26 mouse cellular contexts compared by ENCODE assay signal in genomic region chr6:134324001-134324400, GRCm38 (mm10).
DNase-seq lines count a peak whose midpoint lies in the region; ATAC-seq lines count a peak whose summit lies in the region.
"Had no signal": no experiment of that assay in that cellular context is flagged by ENCODE, and none has a peak within 500 bp of the region (broad histone marks: within the 10 kb centered on the region; RNA-seq: fewer than 3 reads in every experiment).

No protein-coding gene starts in this region.

- no peak overlapping the region for H3K27ac ChIP-seq in kidney, embryonic 16.5 days (ENCODE audit: low read length)
- H3K27ac ChIP-seq in liver, embryonic 13.5 days = no peak overlapping the region
- H3K27ac ChIP-seq: embryonic facial prominence, embryonic 10.5 days; embryonic facial prominence, embryonic 12.5 days; forebrain, embryonic 13.5 days; forebrain, embryonic 15.5 days had no signal

- H3K9ac ChIP-seq in kidney, embryonic 16.5 days (replicated peaks; ENCODE audit: low read length) = no peak overlapping the region
- no peak overlapping the region for H3K9ac ChIP-seq in liver, embryonic 13.5 days
- H3K9ac ChIP-seq: embryonic facial prominence, embryonic 12.5 days; forebrain, embryonic 13.5 days; forebrain, embryonic 15.5 days; forebrain, postnatal 0 days had no signal

- 61% methylated on average over 3 of the region's 3 CpGs for WGBS in kidney, embryonic 16.5 days
- WGBS in liver, embryonic 13.5 days (ENCODE audit: insufficient replicate concordance) = 12% methylated on average over 3 of the region's 3 CpGs

- H3K27me3 ChIP-seq in kidney, embryonic 16.5 days (ENCODE audit: insufficient read depth, low read length) = no peaks in the 10 kb centered on the region
- no peaks in the 10 kb centered on the region for H3K27me3 ChIP-seq in liver, embryonic 13.5 days
- H3K27me3 ChIP-seq: CH12.LX; embryonic facial prominence, embryonic 12.5 days; forebrain, embryonic 13.5 days; forebrain, embryonic 15.5 days; Patski had no signal

- no peak overlapping the region for H3K4me2 ChIP-seq in kidney, embryonic 16.5 days (replicated peaks; ENCODE audit: low read depth, low read length)
- no peak overlapping the region for H3K4me2 ChIP-seq in liver, embryonic 13.5 days
- H3K4me2 ChIP-seq: embryonic facial prominence, embryonic 12.5 days; forebrain, embryonic 13.5 days; forebrain, embryonic 15.5 days had no signal

- H3K4me1 ChIP-seq in kidney, embryonic 16.5 days (ENCODE audit: insufficient read depth, low read length) = no peaks in the 10 kb centered on the region
- H3K4me1 ChIP-seq in liver, embryonic 13.5 days (replicated peaks) = no peaks in the 10 kb centered on the region
- H3K4me1 ChIP-seq: embryonic facial prominence, embryonic 10.5 days; embryonic facial prominence, embryonic 12.5 days; forebrain, embryonic 13.5 days; forebrain, embryonic 15.5 days had no signal

- ATAC-seq in kidney, embryonic 16.5 days (ENCODE audit: low FRiP score, low TSS enrichment) = 0 out of 2 replicates have a peak, but pooled peaks have one; percentile 63
- ATAC-seq in liver, embryonic 13.5 days (ENCODE audit: low read depth) = 0 out of 2 replicates have a peak, but pooled peaks have one; percentile 39
- ATAC-seq in megakaryocyte progenitor cell, adult 5-6 weeks (replicated peaks; ENCODE audit: poor library complexity) = peak; percentile 69
- ATAC-seq: CD4-positive, CD25-positive, alpha-beta regulatory T cell, adult 4 months; forebrain, embryonic 13.5 days; forebrain, embryonic 15.5 days; forebrain, postnatal 0 days; Patski had no signal

- DNase-seq in kidney, postnatal 4 days = no peak
- DNase-seq in liver, embryonic 13.5 days = no peak
- DNase-seq in liver = no peak
- no peak for DNase-seq in gastrocnemius, postnatal 4 days (ENCODE audit: low spot score in 2 of 2)
- no peak for DNase-seq in spleen, postnatal 36 days (ENCODE audit: low spot score in 2 of 2)
- DNase-seq: adrenal gland, adult 2 months; adrenal gland, postnatal 10 days; adrenal gland, postnatal 25 days; B cell, adult 2 months; cerebellum, adult 11 months; cerebellum, adult 18-20 months; cerebellum, adult 8-10 months; cerebellum, adult 9-11 months; cerebellum, postnatal 14 days; cerebellum, postnatal 36 days; forebrain, postnatal 0 days had no signal

- no peaks in the 10 kb centered on the region for H3K9me3 ChIP-seq in kidney, embryonic 16.5 days (ENCODE audit: low read length)
- no peaks in the 10 kb centered on the region for H3K9me3 ChIP-seq in liver, embryonic 13.5 days (replicated peaks)
- H3K9me3 ChIP-seq: embryonic facial prominence, embryonic 10.5 days; embryonic facial prominence, embryonic 12.5 days; forebrain, embryonic 13.5 days; forebrain, embryonic 15.5 days; G1E had no signal

- H3K4me3 ChIP-seq in kidney, embryonic 16.5 days (ENCODE audit: low read length) = no peak overlapping the region
- no peak overlapping the region for H3K4me3 ChIP-seq in liver, embryonic 13.5 days (replicated peaks)
- H3K4me3 ChIP-seq: embryonic facial prominence, embryonic 10.5 days; embryonic facial prominence, embryonic 12.5 days; forebrain, embryonic 13.5 days; forebrain, embryonic 15.5 days had no signal

- no peaks in the 10 kb centered on the region for H3K36me3 ChIP-seq in kidney, embryonic 16.5 days (ENCODE audit: insufficient read depth, low read length)
- no peaks in the 10 kb centered on the region for H3K36me3 ChIP-seq in liver, embryonic 13.5 days
- H3K36me3 ChIP-seq: embryonic facial prominence, embryonic 10.5 days; embryonic facial prominence, embryonic 12.5 days; forebrain, embryonic 15.5 days; G1E had no signal
